Mouse (Mus musculus) gonadal fat pad, adult 2 months (tissue): Measurements from ENCODE around the gene Setdb2. TPM values are rescaled to one million over a fixed set of nuclear protein-coding genes. Genes with fewer than 3 reads are reported as not detected.
A peak's percentile ranks its signal among the peaks of the same experiment; 100 is the strongest.
"Not testable (repeated sequence)": the region's sequence is repeated elsewhere in the genome, so short reads cannot be mapped to it uniquely, and the experiment has no call there.

ENCODE experiments used
- DNase-seq: peaks from one replicate; pipeline ENCODE4 v3.0.0-alpha.2; 2012; ENCODE audit warnings: low read depth
- polyA plus RNA-seq: library from polyadenylated mRNA; depleted of rRNA; stranded (reverse); fragments of >200 nt; gene quantifications from 2 replicates; pipeline ENCODE4 v1.2.3, GENCODE M21; 2012; rRNA removed

Gene Setdb2
- polyA plus RNA-seq: 3.5 and 5.1 TPM in 2 replicates

DNA sequence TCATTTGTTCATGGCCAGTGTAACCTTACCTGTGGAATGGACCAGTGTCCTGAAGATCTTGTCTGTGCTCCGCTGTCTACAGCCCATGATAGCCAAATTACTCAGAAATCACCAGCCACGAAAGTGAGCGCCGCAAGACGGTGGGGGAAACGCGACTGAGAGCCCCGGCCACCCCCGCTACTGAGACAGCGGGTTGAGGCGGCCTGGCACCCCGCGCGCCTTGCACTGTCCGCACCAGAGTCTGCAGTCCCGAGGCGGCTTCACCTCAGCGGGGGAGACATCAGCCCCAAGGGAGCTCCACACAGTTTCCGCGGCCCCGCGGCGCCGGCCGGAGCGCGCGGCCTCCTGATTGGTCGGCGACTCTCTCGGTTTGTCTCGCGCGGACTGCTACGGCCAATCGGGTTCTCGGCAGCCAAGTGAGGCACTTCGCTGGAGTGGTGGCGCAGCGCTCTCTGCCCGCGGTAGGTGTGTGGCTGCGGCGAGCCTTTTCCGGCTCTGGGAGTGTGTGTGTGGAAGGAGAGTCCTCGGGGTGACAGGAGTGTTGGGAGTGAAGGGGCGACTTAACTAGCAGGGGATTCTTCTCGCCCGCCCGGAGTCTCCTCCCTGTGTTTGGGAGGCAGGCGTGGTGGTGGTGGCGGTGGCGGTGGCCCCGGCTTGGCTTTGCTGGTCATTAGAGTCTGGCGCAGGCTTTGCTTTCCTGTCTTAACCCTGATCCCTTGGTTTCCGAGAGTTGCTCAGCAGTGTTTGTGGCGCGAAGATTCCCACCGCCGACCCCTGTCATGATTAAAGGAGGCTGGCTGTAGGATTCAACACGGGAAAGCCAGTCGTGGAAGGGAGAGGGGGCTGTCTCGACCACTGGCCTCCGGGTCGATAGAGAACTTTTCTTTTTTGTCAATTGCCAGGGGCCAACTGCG lies at the start of gene Setdb2, which contains the start of gene Cab39l:
Gene Setdb2, minus strand, starts transcription at position 327 of the 914 bp plus-strand sequence.
Gene Cab39l, plus strand, starts transcription at position 415 of the 914 bp plus-strand sequence.
- DNase-seq: no peak

DNA sequence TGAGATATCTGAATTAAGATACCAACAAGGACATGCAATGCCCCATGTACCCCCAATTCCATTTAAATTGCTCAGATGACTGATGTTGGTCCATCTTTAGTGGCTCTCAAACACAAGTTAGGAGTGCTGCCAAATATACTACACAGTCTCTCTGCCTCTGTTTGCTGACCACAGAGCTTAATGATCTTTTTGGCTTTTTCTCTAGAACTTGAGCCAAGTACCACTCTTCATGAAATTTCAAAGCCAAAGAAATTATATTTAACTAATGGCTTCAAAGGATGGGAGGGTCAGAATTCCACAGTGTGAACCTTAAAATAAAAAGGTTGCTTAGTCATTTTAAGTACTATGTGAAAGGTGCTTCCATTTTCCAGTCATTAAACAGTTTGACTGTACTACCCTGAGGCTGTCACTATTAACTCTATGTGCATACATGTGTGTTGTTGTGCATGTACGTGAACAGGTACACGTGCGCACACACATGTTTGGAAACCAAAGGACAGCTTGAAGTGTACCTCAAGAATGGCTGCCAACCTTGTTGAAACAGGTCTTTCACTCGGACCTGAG lies 44.6 kb upstream of the Setdb2 start:
- DNase-seq: no peak

DNA sequence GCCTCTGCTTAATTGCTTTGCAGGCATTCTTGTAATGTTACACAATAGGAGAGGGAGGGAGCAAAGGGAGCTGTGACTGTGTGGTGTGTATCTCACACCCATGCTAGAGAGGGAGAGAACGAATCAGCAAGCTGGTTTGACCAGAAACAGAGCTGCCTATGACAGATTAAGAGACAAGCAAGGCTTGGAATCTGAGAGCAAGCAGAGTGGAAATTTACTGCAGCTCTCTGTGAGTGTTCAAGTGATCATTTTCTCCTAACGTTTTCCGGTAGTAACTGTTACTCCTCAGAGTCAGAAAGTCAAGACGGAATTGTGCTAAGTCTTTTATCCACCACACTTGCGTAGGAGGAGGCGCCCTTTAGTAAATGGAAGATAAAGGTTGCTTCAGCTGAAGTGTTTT lies 38.0 kb upstream of the Setdb2 start:
- DNase-seq: peak; percentile 38

DNA sequence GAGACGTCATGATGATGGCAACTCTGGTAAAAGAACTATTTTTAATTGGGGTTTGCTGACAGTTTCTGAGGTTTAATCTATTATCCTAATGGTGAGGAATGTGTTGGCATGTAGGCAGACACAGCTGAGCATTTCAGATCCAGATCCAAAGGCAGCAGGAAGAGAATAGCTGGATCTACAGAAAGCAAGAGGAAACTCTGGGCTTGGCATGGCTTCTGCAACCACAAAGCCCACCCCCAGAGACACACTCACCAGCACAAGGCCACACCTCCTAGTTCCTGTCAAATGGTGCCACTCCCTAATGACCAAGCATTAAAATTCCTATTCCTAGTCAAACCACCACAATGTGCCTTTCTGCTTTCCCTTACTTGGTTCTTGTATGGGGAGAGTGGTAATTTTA lies 30.1 kb upstream of the Setdb2 start:
- DNase-seq: no peak

DNA sequence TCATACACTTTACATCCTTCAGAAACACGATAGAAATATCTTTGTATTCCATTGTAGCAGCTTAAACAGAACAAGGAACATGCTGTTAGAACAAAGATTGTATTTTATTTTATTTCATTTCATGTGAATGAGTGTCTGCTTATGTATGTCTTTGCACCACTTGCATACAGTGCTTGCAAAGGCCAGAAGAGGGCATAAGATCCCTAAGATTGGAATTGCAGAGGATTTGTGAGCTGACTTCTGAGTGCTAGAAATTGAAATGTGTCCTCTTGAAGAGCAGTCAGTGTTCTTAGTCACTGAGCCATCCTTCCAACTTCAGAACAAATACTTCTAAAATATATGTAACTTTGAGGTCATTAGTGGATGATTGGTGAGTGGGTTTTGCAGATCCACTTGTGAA lies 27.1 kb upstream of the Setdb2 start:
- no peak for DNase-seq

DNA sequence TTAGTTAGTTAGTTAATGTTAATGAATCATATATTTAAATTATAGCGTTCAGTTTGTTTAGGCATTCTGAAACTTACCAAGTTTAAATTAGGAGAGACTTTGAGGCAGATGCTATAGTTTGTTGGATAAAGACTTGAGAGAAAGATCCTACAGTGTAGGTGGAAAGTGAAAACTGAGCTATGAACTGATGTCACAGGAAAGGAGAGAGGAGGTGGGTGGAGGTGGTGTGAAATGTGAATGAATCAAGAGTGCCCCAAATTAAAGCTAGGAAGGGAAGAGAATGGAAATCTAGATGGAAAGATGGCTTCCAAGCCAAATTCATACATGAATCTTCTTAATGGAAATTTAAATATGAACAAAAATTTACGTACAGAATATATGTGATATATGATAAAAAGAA lies 25.8 kb upstream of the Setdb2 start:
- DNase-seq: no peak

DNA sequence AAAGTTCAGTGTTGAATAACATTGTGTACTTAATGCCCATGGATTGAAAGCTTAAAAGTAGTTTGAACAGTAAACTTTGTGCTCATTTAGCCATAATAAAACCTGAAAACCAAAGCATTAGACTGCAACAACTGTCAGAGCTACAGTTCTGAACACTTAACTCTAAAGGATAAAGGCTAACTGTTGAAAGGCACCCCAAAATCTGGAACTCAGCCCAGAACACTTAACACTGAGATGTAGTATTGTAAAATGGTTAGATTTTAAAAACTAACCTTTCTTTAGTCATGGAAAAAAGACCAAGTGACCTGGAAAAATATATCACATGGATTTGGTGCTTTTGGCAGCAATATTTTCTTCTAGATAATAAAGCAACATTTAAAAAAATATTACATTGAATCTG lies 7.3 kb upstream of the Setdb2 start:
- no peak for DNase-seq

DNA sequence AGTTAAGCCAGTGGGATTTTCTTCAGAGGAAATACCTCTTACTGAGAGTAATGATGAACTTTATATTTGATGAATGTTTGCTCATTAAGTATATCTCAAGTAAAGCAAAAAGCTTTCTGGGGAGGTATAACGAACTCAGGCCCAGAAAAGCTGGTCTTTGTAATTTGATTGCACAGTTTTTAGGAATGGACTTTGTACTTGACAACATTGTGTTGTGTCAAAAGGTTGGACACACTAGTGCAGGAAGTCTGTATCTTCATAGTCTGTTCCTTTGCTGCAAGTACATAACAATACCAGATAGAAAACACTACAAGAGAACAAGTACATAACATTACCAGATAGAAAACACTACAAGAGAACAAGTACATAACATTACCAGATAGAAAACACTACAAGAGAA lies 4.7 kb upstream of the Setdb2 start:
- no peak for DNase-seq

DNA sequence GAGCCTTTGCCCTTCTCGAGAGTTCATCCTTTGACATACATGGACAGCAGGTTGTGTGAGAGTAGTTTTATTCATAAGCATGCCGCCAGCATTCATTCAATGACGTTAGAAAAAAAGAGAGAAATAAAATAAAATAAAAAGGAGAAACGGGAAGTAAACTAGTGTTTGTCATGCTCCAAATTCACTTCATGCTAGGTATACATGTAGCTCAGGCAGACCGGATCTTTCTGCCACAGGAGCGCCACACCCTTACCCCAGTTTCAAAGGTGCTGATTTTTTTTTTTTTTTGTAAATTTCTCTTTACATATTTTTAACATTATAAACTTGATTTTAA lies 755 bp upstream of the Setdb2 start:
- no peak for DNase-seq

DNA sequence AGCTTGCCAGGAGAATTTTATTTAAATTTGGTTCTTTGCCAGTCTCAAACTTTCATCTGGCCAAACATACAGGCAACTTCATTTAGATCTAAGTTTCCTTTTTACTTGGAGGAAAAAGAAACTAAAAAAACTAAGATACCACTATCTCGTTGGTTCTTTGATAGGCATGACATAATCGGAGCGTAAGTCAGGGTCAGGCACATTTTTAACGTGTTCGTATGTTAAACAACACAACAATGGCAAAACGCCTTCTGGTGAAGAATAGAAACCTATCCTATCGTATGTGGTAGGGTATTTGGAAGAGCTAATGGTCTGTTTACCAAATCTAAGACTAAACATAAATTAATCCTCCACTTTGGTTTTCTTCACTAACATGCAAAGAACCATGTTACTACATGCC lies 645 bp downstream of the Setdb2 start:
- no peak for DNase-seq

DNA sequence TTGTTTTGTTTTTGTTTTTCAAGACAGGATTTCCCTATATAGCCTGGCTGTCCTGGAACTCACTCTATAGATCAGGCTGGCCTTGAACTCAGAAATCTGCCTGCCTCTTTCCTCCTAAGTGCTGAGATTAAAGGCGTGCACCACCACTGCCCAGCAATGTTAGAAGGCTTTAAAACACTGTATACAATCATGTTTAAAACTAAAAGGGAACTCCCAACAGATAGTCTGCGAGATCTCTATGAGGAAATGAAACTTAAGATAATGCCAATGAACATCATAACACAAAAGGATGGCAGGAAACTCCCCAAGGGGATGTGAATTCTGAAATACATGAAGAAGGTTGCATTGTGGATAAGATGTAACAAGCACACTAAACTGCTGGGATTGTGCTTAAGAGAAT lies 2.2 kb downstream of the Setdb2 start:
- DNase-seq: no peak

DNA sequence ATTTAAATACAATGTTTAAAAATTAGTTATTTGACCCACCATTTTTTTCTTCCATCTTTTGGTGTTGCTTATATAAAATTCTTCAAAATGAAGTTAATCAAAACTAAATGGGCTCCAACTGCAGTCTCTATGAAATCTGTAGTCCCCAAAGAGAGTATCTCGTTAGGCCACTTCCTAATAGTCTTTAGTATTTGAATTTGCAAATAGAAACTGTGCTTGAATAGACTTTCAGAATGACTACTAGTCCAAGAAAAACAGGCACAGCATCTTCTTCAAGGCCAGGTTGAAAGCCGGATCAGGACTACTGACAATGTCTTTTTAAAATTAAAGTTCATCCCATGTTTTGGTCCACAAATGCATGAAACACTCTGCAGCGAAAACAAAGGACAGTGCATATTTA lies 3.3 kb downstream of the Setdb2 start:
- DNase-seq: no peak

DNA sequence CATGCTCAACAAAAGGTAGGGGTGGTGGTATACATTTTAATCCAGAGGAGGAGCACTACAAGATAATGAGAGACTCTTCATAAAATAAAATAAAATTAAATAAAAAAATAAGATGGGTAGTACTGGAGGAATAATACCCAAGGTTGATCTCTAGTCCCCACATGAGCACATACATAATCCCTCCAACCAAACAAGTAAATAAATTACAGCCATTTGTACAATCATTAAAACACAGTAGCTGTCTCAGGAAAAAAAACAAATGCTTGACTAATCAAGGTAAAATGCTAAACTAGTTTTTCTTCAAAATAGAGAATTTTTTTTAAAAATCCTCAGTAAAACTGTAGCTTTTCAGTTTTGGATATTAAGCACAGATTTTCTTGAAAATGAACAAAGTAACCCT lies 5.5 kb downstream of the Setdb2 start:
- DNase-seq: no peak

DNA sequence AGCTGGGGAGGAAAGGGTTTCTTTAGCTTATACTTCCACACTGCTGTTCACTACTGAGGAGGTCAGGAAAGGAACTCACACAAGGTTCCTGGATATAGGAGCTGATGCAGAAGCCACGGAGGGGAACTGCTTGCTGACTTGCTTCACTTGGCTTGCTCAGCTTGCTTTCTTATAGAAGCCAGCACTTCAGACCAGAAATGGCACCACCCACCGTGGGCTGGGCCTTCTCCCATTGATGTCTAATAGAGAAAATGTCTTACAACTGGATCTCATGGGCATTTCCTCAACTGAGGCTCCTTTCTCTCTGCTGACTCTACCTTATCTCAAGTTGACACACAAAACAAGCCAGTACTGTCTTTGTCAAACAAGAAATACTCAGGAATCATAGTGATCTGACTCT lies 6.8 kb downstream of the Setdb2 start:
- no peak for DNase-seq

DNA sequence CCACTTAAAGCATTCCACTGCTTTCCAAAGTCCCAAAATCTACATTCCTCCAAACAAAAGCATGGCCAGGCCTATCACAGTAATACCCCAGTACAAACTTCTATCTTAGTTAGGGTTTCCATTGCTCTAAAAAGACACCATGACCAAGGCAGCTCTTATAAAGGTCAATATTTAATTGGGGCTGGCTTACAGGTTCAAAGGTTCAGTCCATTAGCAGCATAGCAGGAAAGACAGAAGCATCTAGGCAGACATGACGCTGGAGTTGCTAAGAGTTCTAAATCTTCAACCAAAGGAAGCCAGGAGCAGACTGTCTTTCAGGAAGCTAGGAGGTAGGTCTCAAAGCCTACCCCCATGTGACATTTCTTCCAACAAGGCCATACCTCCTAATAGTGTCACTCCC lies 10.1 kb downstream of the Setdb2 start:
- DNase-seq: no peak

DNA sequence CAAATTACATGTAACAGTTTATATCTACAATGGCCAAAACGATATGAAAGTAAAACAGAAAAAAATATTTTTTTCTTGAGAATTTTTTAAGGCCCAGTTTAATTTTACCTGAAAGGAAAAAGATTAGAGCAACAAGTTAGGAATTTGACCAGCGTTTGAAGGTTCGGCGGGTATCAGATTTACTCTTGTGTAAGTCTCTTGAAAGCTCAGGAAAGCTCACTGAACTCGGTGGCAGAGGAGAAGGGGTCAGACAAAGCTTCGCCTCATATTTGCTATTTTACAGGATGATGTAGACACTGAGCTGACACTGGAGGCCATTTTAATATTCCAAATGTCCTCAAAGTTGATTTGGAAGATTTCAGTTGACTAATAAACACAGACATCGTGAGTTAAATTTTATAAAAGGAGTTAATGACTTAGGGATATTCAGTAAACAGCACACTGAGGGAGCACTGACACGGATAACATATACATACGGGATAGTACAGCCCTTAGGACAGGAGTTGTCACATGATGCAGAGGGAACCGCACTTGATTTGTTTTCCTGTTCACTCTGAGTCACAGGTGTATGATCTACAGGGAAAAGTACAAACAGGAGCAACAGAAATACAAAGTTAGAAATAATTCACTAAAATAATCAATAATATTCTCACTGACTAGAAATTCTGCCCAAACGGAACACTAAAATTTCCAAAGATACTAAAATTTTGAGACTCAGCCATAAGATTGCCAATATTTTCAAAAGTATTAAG lies 17.6 kb downstream of the Setdb2 start:
- no peak for DNase-seq

DNA sequence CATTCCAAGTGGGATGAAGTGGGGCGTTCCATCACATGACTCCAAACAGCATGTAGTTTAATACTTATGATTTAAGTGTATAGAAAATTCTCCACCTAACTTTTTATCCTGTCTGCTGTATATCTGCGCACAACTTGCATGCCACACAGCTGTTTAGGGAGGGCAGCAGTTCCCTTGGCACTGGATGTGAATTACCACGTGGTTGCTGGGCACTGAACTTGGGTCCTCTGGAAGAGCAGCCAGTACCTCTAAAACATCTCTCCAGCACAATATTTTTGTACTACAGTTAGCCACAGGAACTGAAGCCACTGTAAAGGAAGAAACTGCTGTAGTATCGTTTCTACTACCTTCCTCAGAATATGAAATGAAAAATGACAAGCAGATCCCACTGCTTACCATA lies 22.5 kb downstream of the Setdb2 start:
- DNase-seq: no peak

DNA sequence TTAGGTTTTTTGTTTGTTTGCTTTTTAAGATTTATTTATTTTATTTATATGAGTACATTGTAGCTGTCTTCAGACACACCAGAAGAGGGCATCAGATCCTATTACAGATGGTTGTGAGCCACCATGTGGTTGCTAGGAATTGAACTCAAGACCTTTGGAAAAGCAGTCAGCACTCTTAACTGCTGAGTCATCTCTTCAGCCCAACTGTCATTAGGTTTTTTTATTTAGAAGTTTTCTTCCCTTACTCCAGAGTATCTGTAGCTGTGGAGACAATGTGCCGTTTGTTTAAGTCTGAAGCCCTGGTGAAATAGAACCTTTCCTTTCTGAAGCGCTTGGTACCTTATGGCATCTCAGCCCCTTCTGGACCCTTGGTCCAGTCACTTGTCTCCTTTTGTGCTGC lies 25.7 kb downstream of the Setdb2 start:
- not testable (repeated sequence) for DNase-seq

DNA sequence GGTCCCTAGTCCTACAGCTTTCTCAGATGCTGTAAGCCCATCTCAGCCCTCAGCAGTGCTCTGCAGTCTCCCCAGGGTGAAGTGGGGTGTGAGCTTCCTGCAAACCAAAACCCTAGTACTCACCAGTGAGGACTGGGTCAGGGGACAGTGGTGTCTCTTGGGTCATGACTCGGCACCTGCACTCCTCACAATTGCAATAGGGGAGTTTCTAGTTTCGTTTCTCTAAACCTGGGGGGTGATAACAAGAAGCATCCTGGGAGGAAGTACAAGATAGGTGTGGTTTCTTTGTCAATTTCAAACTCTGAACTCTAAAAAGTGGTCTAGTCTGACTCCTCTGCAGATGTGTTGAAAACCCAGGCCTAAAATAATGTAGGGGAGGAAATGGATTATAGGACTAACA lies 43.7 kb downstream of the Setdb2 start:
- no peak for DNase-seq

DNA sequence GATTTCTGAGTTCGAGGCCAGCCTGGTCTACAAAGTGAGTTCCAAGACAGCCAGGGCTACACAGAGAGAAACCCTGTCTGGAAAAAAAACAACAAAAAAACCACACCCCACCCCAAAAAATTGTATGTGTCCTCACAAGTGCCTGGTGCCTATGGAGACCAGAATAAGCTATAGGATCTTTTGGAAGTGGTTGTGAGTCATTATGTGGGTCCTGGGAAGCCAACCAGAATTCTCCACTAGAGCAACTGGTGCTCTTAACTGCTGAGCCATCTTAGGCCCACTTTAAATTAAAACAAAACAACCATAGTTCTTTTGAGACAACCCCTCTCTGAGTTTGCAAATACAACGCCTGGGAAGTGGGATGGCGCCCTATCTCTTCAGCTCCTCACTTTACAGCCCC lies 45.4 kb downstream of the Setdb2 start, which contains the start of gene Phf11c:
Gene Phf11c, minus strand, starts transcription at position 101 of the 400 bp plus-strand sequence.
- DNase-seq: no peak

DNA sequence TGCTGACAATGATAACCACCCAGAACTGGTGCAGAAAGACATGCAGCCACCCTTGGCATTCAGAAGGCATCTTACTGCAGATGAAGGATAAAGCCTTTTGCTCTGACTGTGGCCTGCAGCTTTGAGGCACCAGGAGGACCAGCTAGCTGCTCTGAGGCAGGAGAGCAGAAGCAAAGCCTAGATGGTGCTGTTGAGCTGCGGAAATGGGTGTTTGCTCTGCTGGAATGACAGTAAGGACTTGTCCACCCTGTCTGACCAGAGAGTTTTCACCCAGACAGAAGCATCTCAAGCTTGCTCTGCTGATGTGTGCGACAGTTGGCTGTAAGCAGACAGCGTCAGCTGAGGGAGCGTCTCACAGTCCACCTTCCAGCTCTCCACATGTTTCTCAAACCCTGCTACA lies 50.5 kb downstream of the Setdb2 start:
- not testable (repeated sequence) for DNase-seq

DNA sequence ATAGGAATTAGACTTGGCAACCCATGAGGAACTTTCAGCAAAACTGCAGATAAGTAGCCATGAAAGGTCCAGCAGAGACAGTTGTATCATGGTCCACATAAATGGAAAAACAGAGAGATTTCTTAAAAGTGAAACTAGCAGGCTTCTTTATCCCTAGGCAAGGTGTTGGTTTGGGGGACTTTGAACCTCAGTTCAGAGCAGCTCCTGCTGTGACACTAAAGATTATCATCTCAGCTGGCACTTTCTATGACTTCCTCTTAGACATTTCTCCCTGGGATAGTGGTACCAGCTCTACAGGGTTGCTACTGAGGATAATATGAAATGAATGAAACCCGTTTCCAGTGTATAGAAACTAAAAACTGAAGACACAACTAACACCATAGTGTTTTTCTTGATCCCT lies 51.2 kb downstream of the Setdb2 start:
- DNase-seq: no peak
